Mouse (Mus musculus) central nervous system, embryonic 14 days (tissue): ENCODE results near the gene Gm21149. TPM values are rescaled to one million over a fixed set of nuclear protein-coding genes. Genes with fewer than 3 reads are reported as not detected.

ENCODE experiments used
- polyA plus RNA-seq: library from polyadenylated mRNA; depleted of rRNA; stranded (reverse); fragments of >200 nt; gene quantifications from 2 replicates; pipeline ENCODE4 v1.2.3, GENCODE M21; 2012; rRNA removed

Gm21149 gene
- polyA plus RNA-seq, result not detected in 2 replicates

GRCm38 (mm10) chr5:15476423-15476822 lies at the start of gene Gm21149:
Gm21149 (minus strand) TSS chr5:15476523.

Other genes starting within 250 kb of the Gm21149 start
- not detected in 2 replicates for gene Gm21190, start 52.7 kb upstream of the Gm21149 start, polyA plus RNA-seq
- not detected in 2 replicates for gene Gm21083, start 100.8 kb upstream of the Gm21149 start, polyA plus RNA-seq
- not detected in 2 replicates for gene Speer4d, start 142.5 kb upstream of the Gm21149 start, polyA plus RNA-seq
- gene 4930572O03Rik, start 180.5 kb upstream of the Gm21149 start, polyA plus RNA-seq, result not detected in 2 replicates
- not detected in 2 replicates for gene Speer4c, start 237.7 kb upstream of the Gm21149 start, polyA plus RNA-seq